Mouse (Mus musculus): ENCODE data around the gene Alcam. TPM values are rescaled to one million over a fixed set of nuclear protein-coding genes. Genes with fewer than 3 reads are reported as not detected.

Alcam gene
- total RNA-seq (2014; rRNA removed) (135 and 146 TPM in 2 replicates), polyA plus RNA-seq (2015; fragmentation: Nextera tagmentation; extraction: Ambion mirVana) (21.8 and 30.8 TPM in 2 replicates)

DNA sequence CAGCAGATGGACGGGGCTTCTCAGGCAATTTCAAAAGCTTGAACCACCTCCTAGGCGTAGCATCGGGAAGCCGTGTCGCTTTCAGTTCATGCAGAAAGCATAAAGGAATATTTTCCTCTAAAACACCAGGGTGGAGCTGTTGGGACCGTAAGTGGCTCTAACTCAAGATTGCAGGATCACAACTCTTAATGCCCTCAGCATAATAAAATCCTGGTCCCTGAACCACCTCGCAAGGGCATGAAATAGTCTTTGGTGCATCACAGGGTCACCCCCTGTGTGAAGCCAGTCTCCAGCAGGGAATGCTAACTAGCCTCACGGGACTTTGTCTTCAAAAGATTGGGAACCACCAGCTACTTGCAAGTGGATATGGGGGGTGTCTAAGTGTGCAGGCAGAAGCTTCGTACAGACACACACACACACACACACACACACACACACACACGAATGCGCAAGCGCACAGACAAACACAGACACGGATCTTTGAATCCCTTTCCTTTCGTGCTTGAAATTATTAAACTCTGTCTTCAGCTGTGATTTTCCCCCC is at the start of gene Alcam:
Gene Alcam (minus strand): TSS at position 104 of the 544 bp plus-strand sequence.
- H3K4me1 ChIP-seq (ENCODE audit: insufficient read depth), result no peaks in the 10 kb centered on the region
- H3K36me3 ChIP-seq (ENCODE audit: insufficient read depth), result no peaks in the 10 kb centered on the region
- no peaks in the 10 kb centered on the region for H3K27me3 ChIP-seq (ENCODE audit: insufficient read depth, low read length)
- H3K9me3 ChIP-seq (ENCODE audit: low read length), result no peaks in the 10 kb centered on the region
- H3K9ac ChIP-seq, result peak within 1 kb of the TSS; percentile 56
- peak within 1 kb of the TSS; percentile 74 for H3K4me3 ChIP-seq (ENCODE audit: low read depth, low read length)
- peak; percentile 81 for DNase-seq
- WGBS, result under 1% methylated on average over 14 of the region's 14 CpGs
- H3K27ac ChIP-seq (ENCODE audit: low read depth, low read length), result peak within 1 kb of the TSS; percentile 79
- ATAC-seq, result no peak
- H3K4me2 ChIP-seq (ENCODE audit: low read depth), result peak within 1 kb of the TSS; percentile 69
- peak; percentile 27; the same call in 1 of the 2 replicates for TF ChIP-seq CTCF (IDR thresholded peaks at IDR 0.05; ENCODE audit: low read depth)

DNA sequence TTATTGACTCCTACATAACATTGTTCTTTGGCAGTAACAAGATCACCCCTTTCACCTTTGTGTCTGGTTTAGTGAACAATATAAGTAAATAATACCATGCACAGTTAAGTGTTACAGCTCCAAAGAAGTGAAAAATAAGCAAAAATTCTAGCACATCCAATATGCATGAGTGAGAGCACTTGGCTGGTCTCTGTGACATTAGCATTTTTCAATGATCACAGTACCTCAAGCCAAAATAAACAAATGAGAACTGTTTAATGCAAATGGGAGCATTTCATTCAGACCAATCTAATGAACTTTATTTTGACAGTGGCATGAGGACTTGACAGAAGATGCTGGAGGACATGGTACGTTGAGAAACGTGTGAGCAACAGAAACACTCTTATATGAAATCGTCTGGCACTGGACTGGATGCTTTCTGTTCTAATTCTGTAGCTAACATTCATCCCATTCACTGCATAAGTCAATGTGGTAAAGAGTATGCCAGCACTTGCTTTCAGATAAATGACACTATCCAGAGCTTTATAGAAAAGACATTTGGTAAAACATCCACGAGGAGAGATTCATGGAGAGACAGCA is 45.0 kb upstream of the Alcam start:
- peak; percentile 58 for ATAC-seq
- H3K4me2 ChIP-seq (ENCODE audit: low read depth), result no peak overlapping the region

GRCm38 (mm10) chr16:52490542-52490941 is 36.7 kb upstream of the Alcam start:
- TF ChIP-seq CTCF (IDR thresholded peaks at IDR 0.05; ENCODE audit: low read depth), result no peak
- Histone ChIP-seq H3K27me3 (ENCODE audit: insufficient read depth, low read length) (no peaks in the 10 kb centered on the region), H3K27ac (ENCODE audit: low read depth, low read length) (no peak overlapping the region), H3K4me1 (ENCODE audit: insufficient read depth) (no peaks in the 10 kb centered on the region), H3K9me3 (ENCODE audit: low read length) (no peaks in the 10 kb centered on the region), H3K4me3 (ENCODE audit: low read depth, low read length) (no peak overlapping the region), H3K9ac (no peak overlapping the region), H3K36me3 (ENCODE audit: insufficient read depth) (no peaks in the 10 kb centered on the region), H3K4me2 (ENCODE audit: low read depth) (no peak overlapping the region)
- WGBS, result 86% methylated on average over 1 of the region's 1 CpGs
- no peak for ATAC-seq
- no peak for DNase-seq

More for the DNA sequence above, 45.0 kb upstream of the Alcam start:
- no peak overlapping the region for H3K27ac ChIP-seq (ENCODE audit: low read depth, low read length)
- DNase-seq, result peak; percentile 30
- no peaks in the 10 kb centered on the region for H3K27me3 ChIP-seq (ENCODE audit: insufficient read depth, low read length)
- no peaks in the 10 kb centered on the region for H3K36me3 ChIP-seq (ENCODE audit: insufficient read depth)
- no peak overlapping the region for H3K4me3 ChIP-seq (ENCODE audit: low read depth, low read length)
- TF ChIP-seq CTCF (IDR thresholded peaks at IDR 0.05; ENCODE audit: low read depth), result no peak
- no peaks in the 10 kb centered on the region for H3K9me3 ChIP-seq (ENCODE audit: low read length)
- WGBS, result 29% methylated on average over 4 of the region's 4 CpGs
- no peak overlapping the region for H3K9ac ChIP-seq
- H3K4me1 ChIP-seq (ENCODE audit: insufficient read depth), result no peaks in the 10 kb centered on the region

DNA sequence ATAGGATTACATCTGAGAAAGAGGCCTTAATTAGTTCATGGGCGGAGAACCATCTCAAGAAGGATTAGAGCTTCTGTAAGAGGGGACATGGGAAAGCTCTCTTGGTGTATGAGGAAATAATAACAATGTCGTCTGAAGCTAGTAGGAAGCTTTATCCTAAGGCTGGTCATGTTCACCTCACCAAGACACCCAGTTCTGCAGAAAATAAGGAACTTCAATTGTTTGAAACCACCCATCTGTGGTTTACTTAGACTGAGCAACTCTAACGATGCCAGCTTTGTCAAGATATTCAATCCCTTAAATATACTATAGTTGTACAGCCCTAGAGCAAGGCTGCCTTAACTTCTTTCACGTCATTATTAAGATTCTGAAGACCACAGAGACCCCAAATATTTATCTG is 20.4 kb upstream of the Alcam start:
- no peak overlapping the region for H3K27ac ChIP-seq (ENCODE audit: low read depth, low read length)
- no peak for ATAC-seq
- H3K4me2 ChIP-seq (ENCODE audit: low read depth), result no peak overlapping the region
- 56% methylated on average over 4 of the region's 4 CpGs for WGBS
- no peaks in the 10 kb centered on the region for H3K36me3 ChIP-seq (ENCODE audit: insufficient read depth)
- TF ChIP-seq CTCF (IDR thresholded peaks at IDR 0.05; ENCODE audit: low read depth), result no peak
- H3K27me3 ChIP-seq (ENCODE audit: insufficient read depth, low read length), result no peaks in the 10 kb centered on the region
- DNase-seq, result no peak
- H3K9me3 ChIP-seq (ENCODE audit: low read length), result no peaks in the 10 kb centered on the region
- no peaks in the 10 kb centered on the region for H3K4me1 ChIP-seq (ENCODE audit: insufficient read depth)
- H3K4me3 ChIP-seq (ENCODE audit: low read depth, low read length), result no peak overlapping the region
- no peak overlapping the region for H3K9ac ChIP-seq

DNA sequence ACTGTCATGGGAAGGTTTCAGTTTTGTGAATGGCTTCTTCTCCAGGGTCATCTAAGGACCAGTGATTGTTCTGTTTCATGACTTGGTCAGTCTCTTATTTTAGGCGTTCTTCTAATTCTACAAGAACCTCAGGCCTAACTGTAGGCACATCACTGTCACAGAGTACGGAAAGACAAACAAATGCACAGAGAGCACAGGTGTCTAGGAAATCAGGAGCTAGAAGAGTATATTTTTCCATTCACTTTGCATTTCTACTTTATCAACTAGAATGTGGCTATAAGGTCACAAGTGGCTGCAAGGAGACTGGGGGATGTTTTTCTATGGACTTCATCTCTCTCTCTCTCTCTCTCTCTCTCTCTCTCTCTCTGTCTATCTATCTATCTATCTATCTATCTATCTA is 19.2 kb upstream of the Alcam start:
- no peak overlapping the region for H3K4me2 ChIP-seq (ENCODE audit: low read depth)
- no peaks in the 10 kb centered on the region for H3K4me1 ChIP-seq (ENCODE audit: insufficient read depth)
- H3K27ac ChIP-seq (ENCODE audit: low read depth, low read length), result no peak overlapping the region
- no peak overlapping the region for H3K9ac ChIP-seq
- no peaks in the 10 kb centered on the region for H3K27me3 ChIP-seq (ENCODE audit: insufficient read depth, low read length)
- no peaks in the 10 kb centered on the region for H3K9me3 ChIP-seq (ENCODE audit: low read length)
- H3K36me3 ChIP-seq (ENCODE audit: insufficient read depth), result no peaks in the 10 kb centered on the region
- no peak overlapping the region for H3K4me3 ChIP-seq (ENCODE audit: low read depth, low read length)
- ATAC-seq (no peak), DNase-seq (no peak)
- WGBS, result 96% methylated on average over 2 of the region's 2 CpGs
- TF ChIP-seq CTCF (IDR thresholded peaks at IDR 0.05; ENCODE audit: low read depth), result no peak

GRCm38 (mm10) chr16:52472635-52473034 is 18.8 kb upstream of the Alcam start:
- H3K4me2 ChIP-seq (ENCODE audit: low read depth), result no peak overlapping the region
- H3K9ac ChIP-seq, result no peak overlapping the region
- ATAC-seq, result no peak
- H3K27ac ChIP-seq (ENCODE audit: low read depth, low read length), result no peak overlapping the region
- no peak for DNase-seq
- no peak overlapping the region for H3K4me3 ChIP-seq (ENCODE audit: low read depth, low read length)
- H3K36me3 ChIP-seq (ENCODE audit: insufficient read depth), result no peaks in the 10 kb centered on the region
- no peaks in the 10 kb centered on the region for H3K4me1 ChIP-seq (ENCODE audit: insufficient read depth)
- no peak for TF ChIP-seq CTCF (IDR thresholded peaks at IDR 0.05; ENCODE audit: low read depth)
- H3K27me3 ChIP-seq (ENCODE audit: insufficient read depth, low read length), result no peaks in the 10 kb centered on the region
- 96% methylated on average over 3 of the region's 3 CpGs for WGBS
- no peaks in the 10 kb centered on the region for H3K9me3 ChIP-seq (ENCODE audit: low read length)

DNA sequence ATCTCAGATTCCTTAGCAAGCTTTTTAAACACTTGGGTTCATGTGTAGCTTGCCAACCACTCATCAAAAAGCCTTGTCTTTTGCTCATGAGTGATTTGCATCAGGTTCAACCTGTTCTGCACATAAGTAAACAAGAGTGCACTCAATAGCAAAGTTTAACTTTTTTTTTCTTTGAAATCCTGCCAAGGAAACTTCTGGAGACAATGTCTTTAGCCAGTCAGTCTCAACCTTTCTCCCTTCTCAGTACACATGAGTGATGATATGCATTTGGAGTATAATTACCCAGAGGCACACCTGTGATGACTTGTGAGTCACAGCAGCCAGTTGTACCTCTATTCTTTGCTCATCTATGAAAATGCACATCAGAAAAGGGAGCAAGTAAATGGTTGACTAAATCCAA is 18.2 kb upstream of the Alcam start:
- no peak for ATAC-seq
- no peak for TF ChIP-seq CTCF (IDR thresholded peaks at IDR 0.05; ENCODE audit: low read depth)
- no peak overlapping the region for H3K4me2 ChIP-seq (ENCODE audit: low read depth)
- H3K27ac ChIP-seq (ENCODE audit: low read depth, low read length), result no peak overlapping the region
- H3K4me1 ChIP-seq (ENCODE audit: insufficient read depth), result no peaks in the 10 kb centered on the region
- no peak for DNase-seq
- H3K36me3 ChIP-seq (ENCODE audit: insufficient read depth), result no peaks in the 10 kb centered on the region
- no peaks in the 10 kb centered on the region for H3K27me3 ChIP-seq (ENCODE audit: insufficient read depth, low read length)
- H3K9me3 ChIP-seq (ENCODE audit: low read length), result no peaks in the 10 kb centered on the region
- H3K4me3 ChIP-seq (ENCODE audit: low read depth, low read length), result no peak overlapping the region
- H3K9ac ChIP-seq, result no peak overlapping the region
